Mouse (Mus musculus): ENCODE measurements around the gene Efna2.

Gene Efna2

GRCm38 (mm10) chr10:80179068-80180051 is at the start of gene Efna2:
TSS of gene Efna2 (plus strand) at chr10:80179482.
- DNase-seq = no peak

GRCm38 (mm10) chr10:80129846-80130245 is 49.4 kb upstream of the Efna2 start:
- DNase-seq = no peak

GRCm38 (mm10) chr10:80130403-80131031 is 48.8 kb upstream of the Efna2 start:
- no peak for DNase-seq

GRCm38 (mm10) chr10:80131316-80131951 is 47.8 kb upstream of the Efna2 start:
- DNase-seq = peak in 1 of 2 experiments; percentile 7

GRCm38 (mm10) chr10:80131952-80132350 is 47.3 kb upstream of the Efna2 start:
- DNase-seq = no peak

- DNase-seq = peak in 1 of 2 experiments; percentile 29
Measured at GRCm38 (mm10) chr10:80133226-80133849, 45.9 kb upstream of the Efna2 start.

GRCm38 (mm10) chr10:80134421-80134820 is 44.9 kb upstream of the Efna2 start:
- DNase-seq = peak in 1 of 2 experiments; percentile 8

- peak in 1 of 2 experiments; percentile 5 for DNase-seq
Measured at GRCm38 (mm10) chr10:80135161-80135560, 44.1 kb upstream of the Efna2 start.

- DNase-seq = no peak
Measured at GRCm38 (mm10) chr10:80135641-80136040, 43.6 kb upstream of the Efna2 start.

- DNase-seq = peak in 1 of 2 experiments; percentile 11
Measured at GRCm38 (mm10) chr10:80136179-80136951, 42.9 kb upstream of the Efna2 start.

- peak in 1 of 2 experiments; percentile 14 for DNase-seq
Measured at GRCm38 (mm10) chr10:80136952-80137625, 42.2 kb upstream of the Efna2 start.

- peak in 1 of 2 experiments; percentile 17 for DNase-seq
Measured at GRCm38 (mm10) chr10:80137626-80138552, 41.4 kb upstream of the Efna2 start.

- DNase-seq = peak in 1 of 2 experiments; percentile 31
Measured at GRCm38 (mm10) chr10:80138553-80139438, 40.5 kb upstream of the Efna2 start, which contains the start of gene Atp5d. TSS of gene Atp5d (plus strand) at chr10:80138632.

GRCm38 (mm10) chr10:80139439-80139775 is 39.9 kb upstream of the Efna2 start:
- peak in 1 of 2 experiments; percentile 46 for DNase-seq

- peak in 1 of 2 experiments; percentile 6 for DNase-seq
Measured at GRCm38 (mm10) chr10:80139975-80140665, 39.2 kb upstream of the Efna2 start.

- DNase-seq = no peak
Measured at GRCm38 (mm10) chr10:80140666-80141035, 38.6 kb upstream of the Efna2 start, which contains the start of gene Cbarp. TSS of gene Cbarp (minus strand) at chr10:80140835.

GRCm38 (mm10) chr10:80141243-80141642 is 38.0 kb upstream of the Efna2 start:
- DNase-seq = peak; percentile 95 to 96

Measured in thymus, adult 18-20 months (tissue).